Mouse (Mus musculus) embryo, embryonic 11 days (tissue): ENCODE measurements around the gene Sept9.

Source experiments
- DNase-seq: peaks from one replicate; pipeline ENCODE4 v3.0.0-alpha.2; 2015

Gene Sept9

DNA sequence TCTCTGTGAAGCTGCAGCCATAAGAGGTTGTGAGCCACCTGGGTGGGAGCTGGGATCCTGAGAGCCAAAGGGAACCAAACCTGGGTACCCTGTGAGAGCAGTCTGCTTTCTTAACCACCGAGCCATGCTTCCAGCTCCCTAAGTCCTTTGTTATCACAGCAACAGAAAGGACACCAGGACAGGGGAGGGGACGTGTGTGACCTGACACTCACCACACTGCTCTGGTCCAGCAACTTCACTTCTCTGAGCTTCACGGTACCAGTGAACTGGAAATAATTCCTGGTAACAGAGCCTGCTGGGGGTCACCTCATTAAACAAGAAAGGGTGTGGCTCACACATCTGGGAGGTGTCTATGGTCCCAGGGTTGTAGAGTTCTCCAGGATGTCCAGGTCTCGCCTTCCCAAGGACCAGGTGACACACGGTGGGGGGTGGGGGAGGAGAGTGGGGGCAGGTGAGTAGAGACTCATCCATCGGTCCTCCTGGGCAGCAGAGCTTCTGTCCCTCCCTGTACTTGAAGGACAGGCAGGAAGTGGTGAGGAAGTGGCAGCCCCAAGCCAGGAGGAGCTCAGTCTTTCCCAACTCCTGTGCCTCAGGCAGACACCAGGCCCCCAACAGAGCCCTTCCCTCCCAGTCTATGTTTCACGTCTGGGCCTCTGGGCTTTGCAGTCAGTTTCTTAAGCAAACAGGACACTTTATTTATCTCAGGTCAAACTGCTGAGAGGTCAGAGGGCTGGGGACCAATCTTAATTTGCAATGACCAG is 191.5 kb downstream of the Sept9 start:
- DNase-seq = no peak

DNA sequence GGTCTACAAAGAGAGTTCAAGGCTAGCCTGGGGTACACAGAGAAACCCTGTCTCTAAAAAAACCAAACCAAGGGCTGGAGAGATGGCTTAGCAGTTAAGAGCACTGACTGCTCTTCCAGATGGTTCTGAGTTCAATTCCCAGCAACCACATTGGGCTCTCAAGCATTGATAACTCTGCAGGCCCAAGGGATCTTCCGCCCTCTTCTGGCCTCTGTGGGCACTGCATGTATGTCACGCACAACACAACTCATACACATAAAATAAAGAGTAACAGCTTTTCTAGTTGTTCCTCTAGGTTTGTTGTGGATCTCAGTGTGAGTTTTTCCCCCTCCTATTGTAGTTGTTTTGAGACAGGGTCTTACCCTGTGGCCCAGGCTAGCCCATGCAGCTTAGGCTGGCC is 192.8 kb downstream of the Sept9 start:
- DNase-seq = no peak

DNA sequence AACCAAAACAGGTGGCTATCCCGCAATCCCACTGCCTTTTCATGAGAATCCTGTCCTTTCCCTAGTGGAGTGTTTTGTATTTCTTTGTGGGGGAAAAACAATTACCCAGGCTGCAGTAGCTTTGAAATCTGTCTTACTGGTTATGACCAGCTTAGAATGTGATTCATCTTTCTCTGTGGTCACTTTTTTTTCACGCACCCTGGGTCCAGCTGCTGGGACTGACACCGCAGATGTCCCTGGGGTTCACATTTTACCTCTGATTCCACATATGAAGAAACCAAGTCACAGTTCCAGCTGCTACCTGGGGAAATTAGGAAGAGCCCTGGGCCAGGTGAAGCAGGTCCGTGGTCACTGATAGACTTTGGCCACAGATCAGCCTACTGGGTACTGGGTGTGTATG is 194.3 kb downstream of the Sept9 start:
- no peak for DNase-seq

DNA sequence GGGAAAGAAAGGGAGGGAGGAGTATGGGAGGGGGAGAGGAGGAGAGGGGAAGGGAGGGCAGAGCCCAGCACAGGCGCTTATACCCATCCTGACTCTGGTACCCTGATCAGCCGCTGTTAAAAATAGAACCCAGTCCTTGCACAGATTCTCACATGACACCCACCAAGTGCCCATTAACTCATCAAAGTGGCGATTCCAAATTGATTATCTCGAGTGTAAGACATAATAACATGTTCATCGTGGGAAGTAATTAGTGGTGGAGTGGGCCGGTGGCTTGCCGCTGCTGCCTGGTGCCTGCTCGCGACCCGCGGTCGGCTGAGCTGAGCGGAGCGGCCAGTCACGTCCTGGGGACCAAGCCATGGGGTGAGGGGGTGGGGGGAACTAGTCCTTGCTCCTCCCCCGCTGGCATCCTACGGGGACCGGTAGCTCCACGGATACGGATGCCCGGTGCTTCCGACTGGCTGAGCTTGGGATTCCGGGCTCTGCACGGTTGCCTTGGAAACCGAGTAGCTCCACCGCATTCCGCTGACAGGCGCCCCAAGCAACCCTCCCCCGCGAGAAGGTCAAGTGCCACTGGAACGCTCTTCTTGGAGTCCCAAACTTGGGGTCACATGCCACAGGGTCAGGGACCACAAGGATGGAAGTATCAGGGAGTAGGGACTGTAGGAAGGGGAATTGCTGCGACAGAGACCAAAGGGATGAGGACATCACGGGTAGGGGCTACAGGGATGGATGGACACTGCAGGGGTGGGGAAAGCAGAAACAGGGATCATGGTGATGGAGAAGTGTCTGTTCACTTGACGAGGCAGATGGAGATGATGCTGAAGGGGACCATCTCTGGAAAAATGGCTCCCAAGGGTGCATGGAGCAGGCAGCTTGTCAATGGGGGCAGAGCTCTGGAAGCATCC is 195.0 kb downstream of the Sept9 start:
- peak; percentile 80 for DNase-seq

DNA sequence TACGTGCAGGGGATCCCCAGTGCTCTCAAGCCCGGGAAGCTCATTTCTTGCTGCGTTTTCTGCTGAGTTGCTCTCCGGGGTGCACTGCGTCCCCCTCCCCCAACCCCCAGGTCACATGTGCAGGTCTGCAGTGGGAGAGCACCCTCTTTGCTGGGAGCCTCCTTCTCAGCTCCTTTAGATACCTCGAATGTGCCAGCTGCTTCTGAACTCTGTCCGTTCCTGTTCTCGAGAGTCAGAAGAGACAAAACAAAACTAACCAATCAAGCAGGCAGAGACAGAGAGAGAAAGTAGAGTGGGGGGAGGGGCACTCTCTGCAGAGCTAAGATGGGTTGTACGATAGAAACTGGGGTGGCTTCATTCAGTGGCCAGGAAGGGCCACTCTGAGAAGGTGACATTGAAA is 195.8 kb downstream of the Sept9 start:
- no peak for DNase-seq

DNA sequence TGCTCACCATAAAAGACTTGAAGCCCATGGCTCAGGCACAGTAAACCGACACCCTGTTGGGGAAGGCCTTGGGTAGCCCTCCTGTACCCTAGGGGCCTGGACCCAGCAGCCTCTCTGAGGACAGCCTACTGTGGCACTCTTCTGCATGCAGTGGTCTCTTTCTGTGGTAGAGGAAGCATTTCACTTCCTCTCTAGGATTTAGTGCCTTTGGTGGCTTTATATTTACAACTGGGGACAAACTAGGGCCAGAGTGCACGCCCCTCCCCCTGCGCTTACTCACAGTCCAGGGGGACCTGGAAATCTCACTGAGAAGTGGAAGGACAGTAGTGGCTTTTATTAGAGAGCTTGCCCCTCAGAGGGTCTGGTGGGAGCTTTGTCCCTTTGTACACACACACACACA is 197.5 kb downstream of the Sept9 start:
- no peak for DNase-seq

DNA sequence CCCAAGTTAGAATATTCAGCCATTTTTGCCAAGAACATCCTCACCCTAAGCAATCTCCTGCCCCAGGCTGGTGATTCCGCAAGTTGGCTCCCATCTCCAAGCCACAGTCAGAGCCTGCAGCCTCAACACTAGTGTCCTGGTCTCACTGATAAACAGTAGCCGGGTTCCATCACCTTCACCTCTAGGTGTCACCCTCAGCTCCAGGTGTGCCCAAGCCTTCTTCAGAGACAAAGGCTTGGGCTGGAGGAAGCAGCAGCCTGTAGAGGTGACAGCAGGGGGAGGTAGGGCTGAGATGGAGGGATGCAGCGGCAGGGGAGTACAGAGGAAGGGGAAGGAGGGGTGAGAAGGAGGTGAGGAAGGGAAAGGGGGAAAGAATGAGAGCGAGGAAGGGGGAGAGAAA is 198.3 kb downstream of the Sept9 start:
- no peak for DNase-seq

DNA sequence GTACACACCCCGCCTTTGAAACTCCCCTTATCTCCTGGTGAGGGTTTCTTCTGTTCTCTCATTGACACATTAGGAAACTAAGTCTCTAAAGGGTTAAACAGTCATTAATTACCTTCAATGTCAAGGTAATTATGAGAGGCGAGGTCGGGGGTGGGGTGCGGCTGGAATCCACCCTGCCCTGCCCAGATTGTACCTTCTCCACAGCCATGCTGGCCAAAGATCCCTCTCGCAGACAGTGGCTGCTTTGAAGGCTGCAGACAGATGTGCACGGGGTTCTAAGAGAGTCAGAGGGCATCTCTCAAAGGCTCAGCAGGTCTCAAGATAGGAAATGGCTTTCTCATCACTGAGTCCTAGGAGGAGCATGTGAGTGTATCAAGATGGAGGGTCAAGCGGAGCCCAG is 198.7 kb downstream of the Sept9 start:
- no peak for DNase-seq

DNA sequence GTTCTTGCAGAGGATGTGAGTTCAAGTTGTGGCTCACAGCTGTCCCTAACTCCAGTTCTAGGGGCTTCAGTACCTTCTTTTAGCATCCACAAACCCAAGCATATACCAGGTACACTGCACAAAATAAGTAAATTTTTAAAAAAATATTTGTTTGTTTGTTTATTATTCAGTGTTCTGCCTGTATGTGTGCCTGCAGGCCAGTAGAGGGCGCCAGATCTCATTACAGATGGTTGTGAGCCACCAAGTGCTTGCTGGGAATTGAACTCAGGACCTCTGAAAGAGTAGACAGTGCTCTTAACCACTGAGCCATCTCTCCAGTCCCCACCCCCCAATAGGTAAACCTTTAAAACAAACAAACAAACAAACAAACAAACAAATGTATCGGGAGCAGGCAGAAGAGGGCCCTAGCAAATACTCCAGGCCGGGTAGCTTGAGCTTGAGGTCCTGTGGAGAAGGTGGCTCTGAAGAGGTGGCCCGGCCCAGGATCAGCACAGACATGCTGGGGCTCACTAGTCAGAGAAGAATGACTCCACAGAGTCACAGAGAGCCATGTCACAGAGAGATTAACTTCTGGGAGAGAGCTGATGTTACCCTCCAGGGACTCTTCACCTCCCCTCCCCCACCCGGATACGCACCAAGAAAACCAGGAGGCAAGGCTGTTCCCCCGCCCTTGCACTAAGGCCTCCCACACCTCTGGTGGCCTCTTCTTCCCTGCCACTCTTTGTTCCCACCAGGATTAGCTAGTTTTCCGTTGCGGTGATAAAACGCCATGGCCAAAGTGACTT is 202.3 kb downstream of the Sept9 start:
- no peak for DNase-seq

DNA sequence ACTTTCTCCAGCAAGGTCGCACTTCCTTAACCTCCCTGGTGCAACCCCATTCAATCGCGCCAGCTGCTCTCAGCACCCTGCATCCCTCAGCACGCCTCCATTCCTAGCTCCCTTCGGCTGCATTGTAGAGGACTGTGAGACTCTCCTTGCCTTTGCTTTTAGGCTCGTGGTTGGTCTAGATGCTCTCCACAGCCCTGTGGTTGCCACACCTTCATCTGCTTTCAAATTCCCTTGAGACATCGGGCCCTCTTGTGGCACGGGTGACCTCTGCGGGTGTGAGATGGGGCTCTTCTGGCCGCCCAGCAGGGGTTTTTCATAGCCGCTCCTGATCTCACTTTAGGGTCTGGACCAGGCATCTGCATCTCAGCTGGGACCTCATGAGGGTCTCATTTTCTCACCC is 203.1 kb downstream of the Sept9 start:
- no peak for DNase-seq

DNA sequence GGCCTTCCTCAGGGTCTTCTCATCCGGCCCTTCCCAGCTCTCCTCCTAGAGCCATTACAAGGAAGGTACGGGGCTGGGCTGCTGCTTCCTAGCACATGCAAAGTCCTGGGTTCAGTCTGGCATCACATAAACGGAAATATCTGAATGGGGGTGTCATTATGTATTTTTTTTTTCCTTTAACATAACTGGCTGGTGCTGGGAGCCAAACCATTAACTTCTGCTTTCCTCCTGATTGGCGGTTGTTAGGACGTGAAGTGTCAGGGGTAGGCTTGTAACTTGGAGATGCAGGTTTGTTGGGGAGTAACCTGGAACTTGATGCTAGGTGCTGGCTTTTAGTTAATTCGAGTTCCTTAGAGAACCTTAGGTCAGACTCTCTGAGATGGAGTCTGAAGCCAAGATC is 203.6 kb downstream of the Sept9 start:
- DNase-seq = no peak

DNA sequence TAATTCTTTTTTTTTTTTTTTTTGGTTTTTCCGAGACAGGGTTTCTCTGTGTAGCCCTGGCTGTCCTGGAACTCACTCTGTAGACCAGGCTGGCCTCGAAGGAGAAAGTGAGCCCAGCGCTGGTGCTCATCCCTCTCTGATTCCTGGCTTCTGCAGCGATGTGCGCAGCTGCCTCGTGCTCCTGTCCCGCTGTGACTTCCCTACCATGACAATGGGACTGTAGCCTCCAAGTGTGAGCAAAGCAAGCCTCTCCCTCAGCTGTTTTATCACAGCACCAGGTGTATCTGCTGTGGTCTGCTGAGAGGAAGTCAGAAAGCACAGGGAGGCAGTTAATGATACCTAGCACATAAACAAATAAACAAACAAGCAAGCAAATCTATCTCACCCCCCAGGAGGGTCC is 204.3 kb downstream of the Sept9 start:
- no peak for DNase-seq

DNA sequence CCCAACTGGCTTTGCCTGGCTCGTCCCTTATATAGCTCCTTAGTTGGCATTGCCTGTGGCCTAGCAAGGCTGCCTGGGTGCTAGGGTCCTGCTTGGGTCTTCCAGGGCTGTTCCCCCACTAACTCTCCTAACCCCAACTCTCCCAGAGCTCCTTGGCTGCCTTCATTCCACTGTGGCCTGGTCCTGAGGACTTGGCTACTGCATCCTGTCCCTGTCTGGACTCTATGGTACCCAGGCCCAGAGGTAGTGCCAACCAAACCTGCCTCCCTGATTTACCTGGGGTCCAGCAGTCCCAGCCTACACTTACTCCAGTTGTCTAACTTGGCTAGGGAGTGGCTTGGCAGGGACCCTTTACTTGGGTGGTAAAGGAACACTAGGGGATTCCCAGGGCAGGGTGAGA is 207.2 kb downstream of the Sept9 start:
- DNase-seq = no peak

DNA sequence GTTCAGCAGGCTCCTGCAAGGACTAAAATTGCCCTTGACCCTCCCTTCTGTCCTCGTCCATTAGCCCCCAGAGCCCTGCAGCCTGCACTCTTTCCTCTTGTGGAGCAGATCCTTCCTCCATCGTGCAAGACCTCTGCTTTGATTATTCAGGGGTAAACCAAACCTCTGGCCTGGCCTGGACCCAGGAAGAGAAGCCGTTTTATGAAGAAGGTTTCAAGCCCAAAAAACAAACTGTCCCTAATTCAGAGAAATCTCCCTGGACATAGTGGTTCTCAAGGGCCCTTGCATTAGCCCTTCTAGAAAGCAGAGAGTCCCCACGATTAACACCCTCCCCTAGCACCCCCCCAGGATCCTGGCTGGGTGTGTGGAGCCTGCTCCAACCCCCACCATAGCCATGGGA is 207.7 kb downstream of the Sept9 start:
- no peak for DNase-seq

DNA sequence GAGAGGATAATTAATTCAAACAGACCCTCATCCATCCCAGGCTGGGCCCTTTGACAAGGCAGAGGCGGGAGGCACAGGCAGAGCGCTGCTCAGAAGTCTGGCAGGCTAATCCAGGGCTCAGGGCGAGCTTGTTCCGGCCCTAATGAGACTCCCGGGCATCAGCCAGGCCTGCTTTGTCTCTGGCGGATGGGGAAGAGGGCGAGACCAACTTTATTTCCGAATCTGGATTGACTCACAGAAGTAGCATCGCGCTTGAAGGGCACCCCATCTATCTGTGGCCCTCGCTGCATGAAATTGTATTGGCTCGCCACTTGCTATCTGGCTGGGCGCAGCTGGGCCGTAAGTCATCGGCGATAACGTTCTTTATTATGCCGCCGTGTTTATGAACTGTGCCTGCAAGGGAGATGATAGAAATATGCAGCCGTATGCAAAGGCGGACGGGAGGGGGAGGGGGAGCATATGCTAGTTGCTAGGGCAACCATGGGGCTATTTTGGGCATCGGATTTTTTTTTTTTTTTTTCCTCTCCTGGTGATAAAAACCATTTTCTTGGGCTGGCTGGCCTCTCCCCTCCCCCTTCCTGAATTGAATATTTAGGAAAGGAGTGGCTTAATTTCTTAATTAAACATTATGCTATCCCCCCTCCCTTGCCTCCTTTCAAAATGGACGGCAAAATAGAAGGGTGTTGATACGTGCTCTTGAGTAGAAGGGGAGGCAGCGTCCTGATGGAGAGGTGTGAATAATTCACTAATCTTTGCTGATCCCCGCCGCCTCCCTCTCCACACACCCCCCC is 208.4 kb downstream of the Sept9 start:
- peak; percentile 89 for DNase-seq

DNA sequence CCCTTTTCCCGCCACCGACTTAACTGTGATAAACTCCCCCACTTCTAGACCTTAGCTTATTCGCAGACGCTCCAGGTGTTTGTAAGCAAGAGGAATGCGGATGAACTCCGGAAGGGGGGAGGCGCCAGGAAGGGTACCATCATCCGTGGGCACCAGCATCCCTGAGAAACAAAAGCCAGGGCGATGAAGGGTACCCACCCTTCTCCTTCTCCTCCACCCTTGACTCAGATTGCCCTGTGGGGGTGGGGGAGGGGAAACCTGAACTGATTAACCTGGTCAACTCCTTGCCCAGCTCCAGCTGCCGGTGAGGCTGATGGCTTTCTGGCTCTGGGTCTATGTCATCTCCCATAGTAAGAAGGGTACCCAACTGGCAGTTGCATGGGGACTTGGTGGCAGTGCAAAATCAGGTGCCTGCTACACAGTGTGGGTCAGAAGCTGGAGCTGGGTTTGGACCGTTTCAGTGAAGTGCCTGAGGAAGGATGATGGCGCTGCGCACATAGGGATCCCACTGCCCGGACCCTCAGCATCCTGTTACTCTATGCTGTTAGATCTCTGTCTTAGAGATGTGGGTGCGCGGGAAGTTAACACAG is 209.1 kb downstream of the Sept9 start:
- DNase-seq = peak; percentile 47

DNA sequence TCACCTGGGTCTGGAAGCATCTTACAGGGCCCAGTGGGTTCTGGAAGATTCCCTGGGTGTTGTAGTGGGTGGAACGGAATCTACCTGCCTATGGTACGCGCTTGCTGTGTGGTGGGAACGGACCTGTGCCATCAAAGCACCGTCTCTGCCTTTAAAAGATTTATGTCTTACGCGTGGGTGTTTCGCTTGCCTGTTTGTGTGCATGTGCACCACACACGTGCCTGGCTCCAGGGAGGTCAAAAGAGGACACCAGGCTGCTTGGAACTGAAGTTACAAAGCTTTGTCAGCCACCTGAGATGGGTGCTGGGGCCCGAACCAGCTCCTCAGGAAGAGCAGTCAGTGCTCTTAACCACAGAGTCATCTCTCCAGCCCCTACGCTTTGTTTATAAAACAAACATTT is 209.9 kb downstream of the Sept9 start:
- no peak for DNase-seq

DNA sequence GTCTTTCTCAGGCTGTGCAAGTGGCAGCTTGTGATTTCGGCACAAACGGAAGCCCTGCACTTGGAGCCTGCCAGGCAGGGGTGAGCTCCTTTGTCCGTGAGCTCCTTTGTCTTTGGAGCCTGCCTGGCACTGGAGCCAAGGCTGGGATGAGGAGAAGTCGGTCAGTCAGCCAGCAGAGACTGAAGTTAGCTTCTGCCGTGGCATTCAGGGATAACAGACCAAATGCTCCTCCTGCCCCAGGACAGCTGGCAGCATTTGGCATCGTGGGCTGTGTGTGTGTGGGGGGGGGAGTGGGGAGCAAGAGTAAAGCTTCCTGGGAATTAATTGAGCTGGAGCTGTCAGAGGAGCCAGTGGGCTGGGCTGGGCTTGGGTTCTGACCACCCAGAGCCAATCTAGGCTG is 210.6 kb downstream of the Sept9 start:
- peak; percentile 36 for DNase-seq

DNA sequence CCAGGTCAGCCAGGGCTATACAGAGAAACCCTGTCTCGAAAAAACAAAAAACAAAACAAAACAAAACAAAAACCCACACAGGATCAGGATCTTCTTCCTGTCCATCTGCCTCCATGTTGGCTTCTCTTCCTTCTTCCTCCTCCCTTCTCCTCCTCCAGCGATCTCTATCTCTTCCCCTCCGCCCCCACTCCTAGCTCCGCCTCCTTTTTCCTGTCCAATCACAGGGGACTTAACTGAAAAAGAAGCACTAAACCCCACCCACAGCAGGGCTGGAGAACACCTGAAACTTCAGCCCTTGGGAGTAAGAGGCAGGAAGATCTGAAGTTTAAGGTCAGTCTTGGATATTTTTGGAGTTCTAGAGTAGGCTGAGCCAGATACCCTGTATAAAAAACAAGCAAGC is 212.2 kb downstream of the Sept9 start:
- no peak for DNase-seq
